Mouse (Mus musculus): ENCODE results near the gene Hibch.

- TF ChIP-seq POLR2A (IDR thresholded peaks at IDR 0.05; ENCODE audit: control insufficient read depth, low read depth, low read length): no peak
- TF ChIP-seq CTCF (IDR thresholded peaks at IDR 0.05; ENCODE audit: control insufficient read depth, insufficient read depth, insufficient replicate concordance, low read depth, low read length): no peak
Measured at GRCm38 (mm10) chr1:52884208-52884607, 39.5 kb downstream of the Hibch start.

Measured in testis, adult 2 months (tissue).